Mouse (Mus musculus) natural killer cell, adult 2 months (primary cell): Measurements from ENCODE around the gene Krtap19-5.

Experiments
- DNase-seq, 2 experiments: peaks; one replicate each; pipeline ENCODE4 v3.0.0; 2022; ENCODE audit warnings: low spot score in 2 of 2

Krtap19-5 gene

GRCm38 (mm10) chr16:88896357-88896756 lies at the start of gene Krtap19-5:
Krtap19-5 (minus strand) TSS chr16:88896457.
- DNase-seq, result no peak

GRCm38 (mm10) chr16:88941106-88941505 lies 44.8 kb upstream of the Krtap19-5 start:
- DNase-seq, result no peak

GRCm38 (mm10) chr16:88938252-88938651 lies 42.0 kb upstream of the Krtap19-5 start:
- DNase-seq, result no peak

- DNase-seq, result no peak
Measured at GRCm38 (mm10) chr16:88932165-88932564, 35.9 kb upstream of the Krtap19-5 start, which contains the start of gene Krtap19-9b. Krtap19-9b (minus strand) TSS chr16:88932265.

GRCm38 (mm10) chr16:88886870-88887269 lies 9.4 kb downstream of the Krtap19-5 start:
- DNase-seq, result no peak

- no peak for DNase-seq
Measured at GRCm38 (mm10) chr16:88884989-88885388, 11.3 kb downstream of the Krtap19-5 start, which contains the start of gene Krtap19-4. Krtap19-4 (minus strand) TSS chr16:88885089.

GRCm38 (mm10) chr16:88877938-88878337 lies 18.3 kb downstream of the Krtap19-5 start, which contains the start of gene Krtap19-3:
Krtap19-3 (minus strand) TSS chr16:88878038.
- no peak for DNase-seq

GRCm38 (mm10) chr16:88874169-88874568 lies 22.1 kb downstream of the Krtap19-5 start, which contains the start of gene Krtap19-2:
Krtap19-2 (minus strand) TSS chr16:88874269.
- no peak for DNase-seq

GRCm38 (mm10) chr16:88869311-88869710 lies 26.9 kb downstream of the Krtap19-5 start, which contains the start of gene Krtap19-1:
Krtap19-1 (minus strand) TSS chr16:88869411.
- no peak for DNase-seq

- DNase-seq, result no peak
Measured at GRCm38 (mm10) chr16:88864887-88865407, 31.3 kb downstream of the Krtap19-5 start.

- no peak for DNase-seq
Measured at GRCm38 (mm10) chr16:88851450-88851849, 44.8 kb downstream of the Krtap19-5 start.

- DNase-seq, result no peak
Measured at GRCm38 (mm10) chr16:88848558-88848957, 47.7 kb downstream of the Krtap19-5 start.

GRCm38 (mm10) chr16:88847363-88847762 lies 48.9 kb downstream of the Krtap19-5 start:
- DNase-seq, result no peak
